Mouse (Mus musculus): ENCODE measurements around the gene Cavin2. TPM values are rescaled to one million over a fixed set of nuclear protein-coding genes. Genes with fewer than 3 reads are reported as not detected.

Cavin2 gene
- total and polyA plus RNA-seq, 2 experiments from 2014 or later = 8.5 to 9.5 TPM

DNA sequence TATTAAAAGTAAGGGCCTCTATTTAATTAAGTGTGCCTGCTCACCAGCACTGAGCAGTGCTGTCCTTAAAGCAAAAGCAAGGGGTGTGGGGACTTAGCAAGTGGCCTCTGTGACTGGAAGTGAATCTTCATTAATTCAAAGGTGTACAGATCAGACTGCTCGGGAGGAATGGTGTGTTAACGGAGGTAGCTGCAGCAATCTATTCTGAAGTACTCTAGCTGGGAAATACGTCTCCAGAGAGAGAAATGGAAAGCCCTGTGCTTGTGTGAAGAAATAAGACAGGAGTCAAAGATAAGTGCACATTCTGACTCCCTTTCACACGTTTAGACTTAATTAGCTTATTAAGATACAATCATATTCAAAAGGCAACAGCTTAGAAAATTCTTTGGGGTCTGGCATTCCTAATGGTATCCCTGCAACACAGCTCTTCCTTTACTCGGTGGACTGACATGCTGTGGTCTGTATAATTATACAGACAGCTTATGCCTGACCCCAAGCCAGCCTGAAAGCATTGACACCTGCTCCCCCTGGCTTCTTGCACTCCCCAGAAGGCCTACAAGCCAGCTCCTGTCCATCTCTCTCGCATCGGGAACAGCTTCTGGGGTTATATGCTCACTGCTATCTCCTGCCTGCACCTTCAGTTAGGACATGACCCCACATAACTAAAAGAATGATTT, 60.5 kb downstream of the Cavin2 start:
- TF ChIP-seq CTCF (IDR thresholded peaks at IDR 0.05; ENCODE audit: low read depth) = no peak
- no peaks in the 10 kb centered on the region for H3K27me3 ChIP-seq (ENCODE audit: insufficient read depth, low read length)
- H3K27ac ChIP-seq = no peak overlapping the region
- DNase-seq (ENCODE audit: low spot score) (no peak), ATAC-seq (peak; percentile 59; the same call in 1 of the 2 replicates)
- 38% methylated on average over 7 of the region's 7 CpGs for WGBS
- no peaks in the 10 kb centered on the region for H3K36me3 ChIP-seq (ENCODE audit: insufficient read depth, low read length)
- no peak overlapping the region for H3K9ac ChIP-seq (replicated peaks; ENCODE audit: low read length)
- H3K4me2 ChIP-seq (ENCODE audit: low read depth, low read length) = no peak overlapping the region
- no peak overlapping the region for H3K4me3 ChIP-seq (ENCODE audit: low read length)
- no peaks in the 10 kb centered on the region for H3K9me3 ChIP-seq (ENCODE audit: low read length)
- 0 out of 2 replicates have a peak, but pooled peaks cover 4% of the 10 kb centered on the region for H3K4me1 ChIP-seq (ENCODE audit: insufficient read depth, low read length)

Other genes with a start within 250 kb of the Cavin2 start
- 3.3 and 4.1 TPM in 2 replicates for gene Nabp1, start 189.3 kb downstream of the Cavin2 start, total RNA-seq (2014; rRNA removed)
- gene Nabp1, start 189.3 kb downstream of the Cavin2 start, polyA plus RNA-seq (2015; fragmentation: Nextera tagmentation; extraction: Ambion mirVana) = 3.1 and 4.1 TPM in 2 replicates

Data from hindbrain, postnatal 0 days (tissue).